Mouse (Mus musculus) adrenal gland, postnatal 25 days (tissue): ENCODE measurements at regions not wholly inside any gene's neighbourhood (a gene's known extent, or its start where the extent isn't known, plus 50 kb on each side); places are given as distances from the start of the nearest gene placed in this dataset.

ENCODE experiments used
- DNase-seq: peaks from one replicate; pipeline ENCODE4 v3.0.0; 2021; ENCODE audit warnings: mixed read lengths

DNA sequence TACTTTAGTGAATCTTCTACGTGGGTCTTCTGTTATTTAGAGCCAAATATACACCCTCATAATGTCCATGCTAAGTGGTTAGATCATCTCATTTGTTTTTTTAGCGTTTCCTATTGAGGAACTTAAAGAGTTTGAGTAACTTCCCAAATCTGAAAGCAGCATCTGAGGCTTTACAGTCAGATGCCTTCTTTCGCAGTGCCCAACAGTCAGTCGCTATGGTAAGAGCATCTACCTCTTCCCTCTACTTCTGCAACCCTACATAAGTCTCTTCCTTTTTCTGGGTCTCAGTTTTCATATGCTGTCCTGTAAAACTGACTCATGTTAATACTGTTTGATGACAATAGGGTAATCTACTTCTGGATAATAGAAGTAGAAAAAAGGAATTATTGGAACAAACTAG, 146.8 kb downstream of the Ktn1 start:
- DNase-seq = no peak

DNA sequence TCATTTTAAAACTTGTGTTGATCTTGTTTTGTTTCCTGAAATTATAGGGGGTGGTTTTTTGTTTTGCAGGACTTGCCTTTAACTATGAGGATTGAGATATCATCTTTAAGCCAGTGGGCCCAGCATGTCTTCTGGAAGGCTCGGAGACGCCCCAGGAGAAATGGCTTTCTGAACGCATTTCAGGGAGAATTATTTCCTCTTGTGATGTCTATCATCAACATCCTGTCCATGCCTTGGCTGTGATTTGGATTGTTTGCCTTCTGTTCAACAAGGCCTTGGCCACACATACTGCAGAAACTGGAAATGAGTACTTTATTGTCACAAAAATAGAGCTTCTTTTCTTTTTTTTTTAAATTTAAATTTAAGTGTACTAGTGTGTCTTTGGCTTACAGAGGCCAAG, 150.0 kb downstream of the Ktn1 start:
- DNase-seq = no peak

DNA sequence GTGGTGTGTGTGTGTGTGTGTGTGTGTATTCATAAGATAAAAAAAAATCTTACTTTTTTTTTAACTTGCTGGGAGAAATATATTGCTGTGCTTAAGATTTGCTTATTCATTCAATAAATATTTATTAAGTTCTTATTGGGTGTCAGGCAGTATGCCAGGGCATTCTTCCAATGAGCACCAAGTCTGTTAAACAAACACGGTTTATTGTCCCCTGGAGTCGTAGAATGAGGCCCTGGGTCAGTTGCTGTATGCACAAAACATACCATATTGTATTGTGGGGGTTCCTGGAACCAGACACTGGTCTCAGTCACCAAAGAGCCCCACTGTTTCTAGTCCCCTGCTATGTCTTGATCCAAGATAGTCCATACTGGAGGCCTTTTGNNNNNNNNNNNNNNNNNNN, 151.3 kb downstream of the Ktn1 start:
- DNase-seq = no peak

DNA sequence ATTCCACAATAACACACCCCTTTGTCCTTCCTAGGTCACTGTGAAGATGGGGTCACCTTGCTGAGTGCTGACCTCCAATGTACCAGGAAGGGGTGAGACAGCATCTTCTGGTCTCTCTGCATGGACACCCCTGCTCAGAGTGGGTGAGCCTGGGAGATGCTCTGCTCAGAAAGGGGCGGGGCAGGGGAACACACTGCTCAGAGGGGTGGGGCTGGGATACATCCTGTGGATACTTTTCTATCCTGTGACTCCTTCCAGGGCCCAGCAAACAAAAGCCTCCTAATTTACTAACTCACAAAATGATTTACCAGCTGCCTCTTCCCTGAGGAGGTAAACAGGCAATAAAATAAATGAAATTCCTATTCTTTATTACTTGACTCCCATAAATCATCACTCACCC, 157.0 kb downstream of the Ktn1 start:
- DNase-seq = no peak

DNA sequence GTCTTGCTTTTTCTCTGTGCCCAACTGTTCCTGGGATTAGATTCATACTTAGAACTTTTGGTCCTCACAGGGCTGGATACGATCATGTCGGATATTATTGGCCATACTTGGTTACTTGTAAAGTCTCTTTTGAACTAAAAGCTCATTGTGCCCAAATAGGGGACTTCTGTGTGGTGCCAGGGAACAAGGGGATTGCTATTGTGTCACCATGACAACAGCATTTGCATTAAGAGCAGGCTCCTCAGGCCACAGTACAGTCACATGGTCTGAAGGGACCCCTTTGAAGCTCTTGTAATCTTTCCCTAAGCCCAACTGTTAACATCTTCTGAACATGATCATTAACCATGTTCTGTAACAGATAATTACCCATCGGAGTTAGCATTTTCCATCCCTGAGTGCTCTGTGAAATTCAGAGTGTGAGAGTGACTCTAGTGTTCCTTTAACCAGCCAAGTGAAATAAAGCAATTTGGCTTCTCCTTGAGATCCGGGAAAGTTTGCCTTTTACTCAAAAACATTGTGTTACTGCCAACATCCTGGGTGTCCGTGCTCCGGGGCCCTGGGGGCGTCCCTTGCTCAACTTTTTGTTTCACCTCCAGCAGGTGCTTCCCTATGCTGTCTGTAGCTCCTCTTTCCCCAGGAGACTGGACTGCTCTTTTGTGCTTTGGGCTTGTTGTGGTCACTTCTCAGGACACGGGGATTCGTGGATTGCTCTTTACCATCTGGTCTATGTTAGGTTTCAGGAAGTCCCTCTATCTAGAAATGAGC, 157.7 kb downstream of the Ktn1 start:
- no peak for DNase-seq

DNA sequence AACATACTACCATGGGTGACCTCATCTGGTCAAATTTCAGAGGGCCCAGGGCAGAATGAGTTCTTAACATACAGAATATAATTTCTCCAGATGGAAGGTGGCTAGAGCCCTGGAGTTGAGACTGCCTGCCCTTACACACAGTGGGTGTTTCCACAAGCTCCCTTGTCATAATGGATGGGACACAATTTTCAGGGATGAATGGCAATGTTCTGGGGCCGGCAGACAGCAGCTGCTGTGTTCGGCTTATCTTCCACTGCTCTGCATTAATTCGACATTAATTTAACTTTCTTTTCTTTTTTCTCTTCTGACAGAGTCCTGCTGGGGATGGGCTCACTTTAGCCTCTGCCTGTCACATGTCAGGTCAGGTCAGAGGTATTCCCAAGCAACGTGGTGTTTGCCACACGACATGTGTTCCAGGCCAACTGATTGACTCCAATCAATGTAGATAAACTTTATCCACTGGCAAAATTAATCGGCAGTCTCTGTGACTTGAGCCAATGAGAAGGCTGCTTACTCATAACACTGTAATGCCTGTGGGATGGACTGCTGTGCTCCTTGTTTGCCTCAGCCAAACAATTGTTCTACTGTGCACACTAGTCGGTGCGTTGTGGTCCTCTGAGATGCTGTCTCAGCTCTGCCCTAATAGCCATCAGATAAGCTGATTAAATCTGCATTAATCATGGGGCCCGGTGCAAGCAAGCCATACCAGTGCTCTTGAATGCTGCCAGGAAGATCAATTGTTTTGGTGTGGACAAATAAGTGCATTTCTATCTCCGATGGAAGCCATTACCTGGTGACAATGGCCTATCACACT, 160.1 kb downstream of the Ktn1 start:
- no peak for DNase-seq

DNA sequence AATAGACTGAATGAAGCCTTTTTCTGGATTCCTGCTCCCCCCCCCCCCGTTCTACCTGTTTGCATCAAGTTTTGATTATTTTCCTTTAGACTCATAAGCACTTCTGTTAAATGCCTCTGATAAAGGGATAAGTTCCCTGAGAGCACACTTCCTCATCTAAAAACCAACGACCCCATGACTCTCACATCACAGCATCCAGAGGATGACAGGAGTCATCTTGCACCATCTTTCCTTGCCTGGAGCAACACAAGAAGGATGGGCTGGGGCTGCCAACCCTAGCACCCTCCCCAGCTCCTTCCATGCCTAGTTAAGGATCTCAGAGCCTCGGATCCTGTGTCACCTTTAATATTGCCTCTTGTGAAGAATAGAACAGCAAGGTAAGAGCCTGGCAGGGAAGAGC, 170.0 kb downstream of the Ktn1 start:
- no peak for DNase-seq

DNA sequence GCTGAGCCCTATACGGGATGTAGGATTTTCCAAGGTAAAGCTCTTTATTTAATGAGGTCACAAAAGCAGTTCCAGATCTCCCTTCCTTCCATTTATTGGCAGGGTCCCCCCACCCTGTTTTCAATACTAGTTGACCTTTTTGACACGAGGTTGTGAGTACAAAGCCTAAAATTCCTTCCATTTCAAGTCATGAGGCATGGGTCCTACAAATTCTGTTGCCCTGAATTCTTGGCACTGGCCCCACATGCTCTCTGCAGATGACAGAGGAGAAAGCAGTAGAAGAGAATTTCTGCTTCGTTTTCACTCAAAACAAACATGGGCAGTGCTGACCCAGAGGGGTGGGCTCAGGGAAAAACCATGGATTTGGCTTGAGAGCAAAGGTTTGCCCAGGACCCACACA, 170.4 kb downstream of the Ktn1 start:
- DNase-seq = no peak

DNA sequence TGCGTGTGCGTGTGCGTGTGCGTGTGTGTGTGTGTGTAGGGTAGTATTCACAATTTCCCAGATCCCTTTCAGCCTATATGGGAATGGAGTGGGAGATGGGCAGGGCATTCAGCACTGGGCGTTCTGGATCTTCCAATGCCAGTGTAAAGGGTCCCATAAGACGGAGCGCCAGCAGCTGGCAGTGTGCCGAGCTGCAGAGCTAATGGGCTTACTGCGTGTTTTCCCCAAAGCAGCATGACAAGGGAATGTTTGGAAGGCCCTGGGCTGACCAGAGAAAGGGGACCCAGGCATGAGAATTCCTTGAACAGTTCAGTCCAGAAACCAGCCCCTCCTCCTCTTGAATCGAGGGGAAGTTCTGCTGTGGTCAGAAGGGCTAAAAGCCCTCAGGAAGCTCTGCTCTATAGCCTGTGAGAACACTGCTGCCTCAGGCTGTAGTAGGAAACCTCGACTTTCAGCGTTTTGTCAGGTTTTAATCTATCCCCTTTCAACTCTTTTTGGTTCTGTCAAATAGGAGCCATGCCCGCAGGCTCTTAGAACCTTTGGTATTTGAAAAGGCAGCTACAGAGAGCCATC, 172.4 kb downstream of the Ktn1 start:
- DNase-seq = no peak

DNA sequence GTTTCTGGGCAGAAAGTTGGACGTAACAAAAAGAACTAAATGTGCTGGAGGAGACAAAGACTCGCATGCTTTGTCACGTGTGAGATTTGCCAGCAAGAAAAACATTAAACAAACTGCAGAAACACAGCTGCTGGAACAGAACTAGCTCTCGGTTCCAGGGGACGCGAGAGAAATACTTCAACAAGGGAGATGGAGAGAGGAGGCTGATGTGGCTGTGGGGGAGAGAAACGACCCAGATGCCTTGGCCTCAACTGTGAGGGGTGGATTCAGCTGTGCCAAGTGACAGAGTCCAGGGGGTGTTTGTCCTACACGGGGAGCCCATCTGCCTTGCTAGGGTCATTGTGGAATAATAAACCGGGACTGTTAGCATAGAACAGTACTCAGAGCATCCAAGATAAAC, 174.9 kb downstream of the Ktn1 start:
- DNase-seq = no peak

DNA sequence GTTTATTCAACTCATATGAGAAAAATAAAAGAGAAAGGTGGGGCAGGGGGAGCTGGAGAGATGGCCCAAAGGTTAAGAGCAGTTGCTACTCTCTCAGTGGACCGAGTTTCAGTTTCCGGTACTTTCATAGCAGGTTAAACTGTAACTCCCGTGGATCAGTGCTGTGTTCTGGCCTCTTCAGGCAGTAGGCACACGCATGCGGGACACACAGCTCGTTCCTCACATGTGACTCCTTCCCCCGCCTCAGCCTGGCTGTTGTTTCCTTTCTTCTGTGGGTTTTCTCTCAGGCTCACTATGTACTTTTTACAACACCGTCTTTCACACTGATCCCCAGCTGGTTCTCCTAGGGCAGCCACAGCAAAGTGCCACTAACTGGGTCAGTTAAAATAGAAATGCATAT, 175.4 kb downstream of the Ktn1 start:
- DNase-seq = no peak

DNA sequence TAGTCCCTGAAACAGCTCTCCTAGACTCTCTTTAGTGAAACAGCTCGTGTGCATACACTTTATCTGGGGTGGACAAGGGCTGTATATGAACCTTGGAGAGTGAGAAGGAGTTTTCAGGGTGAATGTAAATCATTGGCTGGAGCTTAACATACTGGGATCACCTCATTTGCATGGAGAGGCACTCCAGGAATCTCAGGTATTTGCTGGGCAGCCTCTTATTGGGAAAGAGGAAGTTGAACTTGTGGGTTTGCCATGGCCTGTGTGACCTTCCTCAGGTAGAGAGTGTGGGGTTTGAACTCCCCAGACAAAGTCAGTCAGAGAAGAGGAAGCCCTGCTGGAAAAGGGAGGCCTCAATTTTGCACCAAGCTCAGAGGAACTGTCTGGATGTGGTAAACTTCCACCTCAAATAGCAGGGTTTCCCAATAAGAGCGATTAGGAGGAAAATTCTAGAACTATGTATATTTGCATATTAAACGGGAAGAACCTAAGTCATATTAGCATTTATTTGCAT, 177.3 kb downstream of the Ktn1 start:
- DNase-seq = no peak

DNA sequence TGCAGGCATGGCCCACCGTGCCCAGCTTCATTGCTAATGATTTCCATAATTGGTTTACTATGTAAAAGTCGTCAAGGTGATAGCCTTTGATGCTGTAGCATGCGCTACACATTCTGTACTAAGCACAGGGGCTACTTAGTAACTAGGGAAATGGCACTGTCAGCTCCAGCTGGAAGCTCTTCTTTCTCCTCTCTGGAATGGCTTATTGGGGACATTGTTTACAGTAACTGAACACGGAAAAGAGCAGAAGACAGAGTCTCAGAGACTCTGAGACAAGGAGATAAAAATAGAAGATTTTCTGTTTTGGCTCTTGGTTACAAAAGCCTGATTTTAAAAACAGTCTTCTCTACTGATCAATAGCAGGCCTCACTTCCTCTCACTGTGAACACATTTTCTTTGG, 178.3 kb downstream of the Ktn1 start:
- no peak for DNase-seq

DNA sequence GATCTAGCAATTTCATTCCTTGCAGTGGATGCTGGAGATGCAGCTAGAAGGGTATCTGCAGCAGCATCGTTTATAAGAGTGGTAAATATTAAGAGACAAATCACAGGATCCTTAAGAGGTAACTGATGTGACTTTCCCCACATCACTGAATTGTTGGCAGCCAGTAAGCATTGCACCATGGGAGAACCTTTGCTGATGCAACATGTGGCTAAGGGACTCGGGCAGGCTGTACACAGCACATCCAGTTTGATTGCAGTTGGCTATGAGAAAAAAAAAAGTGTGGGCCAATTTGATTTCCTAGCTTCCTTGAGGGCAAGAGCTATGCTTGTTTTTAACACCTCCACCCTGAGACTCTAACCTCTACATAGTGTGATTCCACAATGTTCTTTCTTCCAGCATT, 179.4 kb downstream of the Ktn1 start:
- no peak for DNase-seq

DNA sequence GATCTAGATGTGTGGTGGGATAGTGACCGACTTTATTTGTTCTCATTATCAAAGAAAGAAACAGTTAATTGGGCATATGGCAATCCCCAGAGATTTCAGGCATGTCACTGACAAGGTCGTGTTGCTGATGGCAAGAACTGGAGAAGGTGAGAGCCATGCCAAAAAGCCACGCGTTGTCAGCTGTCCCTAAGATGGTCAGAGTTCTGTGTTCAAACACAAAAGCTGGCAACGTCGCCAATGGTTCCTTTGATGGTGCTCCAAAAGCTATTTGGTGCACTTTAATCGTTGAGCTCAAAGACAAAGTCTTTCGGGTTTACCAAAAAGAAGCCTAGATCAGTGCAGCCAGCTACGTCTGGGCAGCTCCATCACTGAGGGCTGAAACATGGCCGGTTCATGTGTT, 185.4 kb downstream of the Ktn1 start:
- no peak for DNase-seq

DNA sequence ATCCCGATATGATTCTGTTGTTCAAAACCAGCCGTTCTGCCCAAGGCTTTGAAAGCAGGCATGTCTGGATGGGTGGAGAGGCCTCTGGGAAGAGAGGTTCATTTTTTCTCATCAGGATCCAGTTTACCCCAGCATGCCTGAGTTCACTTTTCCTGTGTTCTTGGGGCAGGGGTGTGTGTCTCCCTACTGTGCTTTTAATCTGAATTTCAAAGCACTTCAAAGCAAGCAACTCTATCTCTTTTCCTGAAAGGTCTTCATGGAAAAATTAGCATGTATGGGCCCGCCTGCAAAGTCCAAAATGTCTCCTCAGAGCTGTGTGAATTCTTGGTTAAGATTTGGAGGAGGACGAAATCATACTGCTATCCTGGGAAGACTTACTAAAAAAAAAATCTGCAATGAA, 187.2 kb downstream of the Ktn1 start:
- DNase-seq = no peak

DNA sequence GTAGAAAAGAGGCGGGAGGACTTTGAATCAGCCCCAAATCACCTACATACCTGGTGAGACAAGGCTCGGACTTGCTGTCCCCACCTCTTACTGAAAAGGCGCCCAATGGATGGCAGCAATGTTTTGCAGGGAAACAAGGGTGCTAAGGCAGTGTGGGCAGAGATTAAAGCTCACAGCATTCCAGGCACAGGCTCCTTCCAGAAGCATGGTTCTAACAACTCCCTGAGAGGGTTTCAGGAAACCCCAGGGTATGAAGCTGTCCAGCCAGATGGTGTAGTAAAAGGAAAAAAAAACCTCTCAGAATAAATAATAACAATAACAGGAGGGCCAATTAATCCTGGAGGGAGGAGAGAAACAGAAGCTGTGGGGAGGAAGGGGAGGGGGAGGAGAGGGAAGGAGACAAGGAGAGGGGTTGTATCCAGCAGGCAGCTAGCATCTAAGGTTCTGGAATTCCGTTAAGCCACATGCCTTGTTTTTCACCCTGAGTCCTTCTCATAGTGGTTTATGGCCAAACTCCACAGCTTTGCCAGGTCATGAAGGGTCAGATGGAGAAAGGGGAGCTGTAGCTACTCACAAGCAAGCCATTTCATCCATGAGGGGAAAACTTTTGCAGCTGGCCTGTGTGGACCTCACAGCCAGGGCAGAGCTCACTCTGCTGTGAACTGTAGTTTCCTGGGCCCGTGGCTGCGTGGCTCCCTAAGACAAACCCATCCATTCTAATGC, 191.4 kb downstream of the Ktn1 start:
- no peak for DNase-seq

DNA sequence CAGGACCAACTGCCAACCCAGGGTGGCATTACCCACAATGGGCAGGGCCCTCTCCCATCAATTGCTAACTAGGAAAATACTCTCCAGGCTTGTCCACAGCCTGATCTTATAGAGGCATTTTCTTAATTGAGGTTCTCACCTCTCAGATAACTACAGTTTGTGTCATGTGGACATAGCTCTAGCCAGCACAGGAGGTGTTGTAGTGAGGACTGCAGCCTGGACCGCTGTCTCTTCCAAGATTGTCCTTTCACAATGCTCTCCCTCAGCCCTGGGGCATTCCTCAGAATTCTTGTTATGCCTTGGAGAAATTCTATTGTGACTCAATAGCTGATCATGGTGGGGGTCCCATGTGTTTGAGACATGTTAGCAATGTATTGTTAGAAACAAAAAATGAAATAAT, 196.1 kb downstream of the Ktn1 start:
- DNase-seq = no peak

DNA sequence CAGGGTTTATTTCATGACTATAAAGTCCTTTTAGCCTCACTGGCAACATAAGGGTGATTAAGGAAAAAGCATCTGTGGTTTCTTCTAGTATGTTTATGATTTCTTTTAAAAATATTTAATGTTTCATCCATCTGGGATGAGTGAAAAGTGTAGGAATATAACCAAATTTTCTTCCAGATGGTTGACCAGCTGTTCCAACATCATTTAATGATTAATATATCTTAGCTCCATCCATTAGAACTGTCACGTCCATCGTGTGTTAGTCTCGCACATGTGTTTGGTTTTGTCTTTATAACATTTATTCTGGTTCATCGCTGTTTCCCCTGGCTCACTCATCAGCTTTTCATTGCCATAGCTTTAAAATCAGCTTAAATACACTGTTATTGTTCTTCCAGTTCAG, 200.6 kb downstream of the Ktn1 start:
- no peak for DNase-seq

DNA sequence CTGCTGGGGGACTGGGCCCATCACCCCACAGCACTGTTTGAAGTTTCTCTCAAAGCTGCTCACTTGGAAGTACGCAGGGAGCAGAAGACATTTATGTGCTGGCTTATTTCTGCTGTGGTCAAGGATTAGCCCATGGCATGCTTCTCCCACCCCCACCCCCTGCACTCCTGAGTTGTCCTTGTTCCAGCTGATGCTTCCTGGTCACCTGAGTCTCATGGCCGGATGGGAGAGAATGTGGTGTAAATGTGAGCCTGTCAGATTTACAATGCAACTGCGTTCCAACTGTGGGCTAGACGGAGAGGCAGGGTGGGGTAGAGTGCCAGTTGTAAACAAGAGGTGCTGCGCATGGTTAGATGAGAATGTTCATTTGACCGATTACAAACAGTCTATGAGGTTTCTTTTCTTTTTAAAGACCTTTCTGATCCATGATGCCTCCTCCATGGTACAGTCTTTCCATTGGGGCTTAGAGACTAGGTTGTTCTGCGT, 208.1 kb downstream of the Ktn1 start:
- DNase-seq = no peak

DNA sequence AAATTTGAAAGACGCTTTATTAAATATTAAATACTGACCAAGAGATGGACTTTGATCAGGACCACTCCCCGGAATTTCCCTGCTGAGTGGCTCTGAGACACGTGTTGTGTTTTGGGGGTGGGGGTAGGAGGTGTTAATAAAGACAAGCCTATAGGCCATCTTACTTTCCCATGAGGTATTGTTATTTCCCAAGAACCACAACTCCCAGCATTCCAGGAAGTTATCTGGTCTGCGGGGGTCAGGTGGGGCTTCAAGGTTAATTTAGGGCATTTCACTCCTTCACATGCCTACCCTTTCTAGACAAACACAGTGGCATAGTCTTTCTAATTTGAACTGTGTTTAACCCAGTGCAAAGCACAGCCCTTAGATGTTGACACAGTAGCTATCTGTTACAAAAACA, 209.0 kb downstream of the Ktn1 start:
- DNase-seq = no peak

DNA sequence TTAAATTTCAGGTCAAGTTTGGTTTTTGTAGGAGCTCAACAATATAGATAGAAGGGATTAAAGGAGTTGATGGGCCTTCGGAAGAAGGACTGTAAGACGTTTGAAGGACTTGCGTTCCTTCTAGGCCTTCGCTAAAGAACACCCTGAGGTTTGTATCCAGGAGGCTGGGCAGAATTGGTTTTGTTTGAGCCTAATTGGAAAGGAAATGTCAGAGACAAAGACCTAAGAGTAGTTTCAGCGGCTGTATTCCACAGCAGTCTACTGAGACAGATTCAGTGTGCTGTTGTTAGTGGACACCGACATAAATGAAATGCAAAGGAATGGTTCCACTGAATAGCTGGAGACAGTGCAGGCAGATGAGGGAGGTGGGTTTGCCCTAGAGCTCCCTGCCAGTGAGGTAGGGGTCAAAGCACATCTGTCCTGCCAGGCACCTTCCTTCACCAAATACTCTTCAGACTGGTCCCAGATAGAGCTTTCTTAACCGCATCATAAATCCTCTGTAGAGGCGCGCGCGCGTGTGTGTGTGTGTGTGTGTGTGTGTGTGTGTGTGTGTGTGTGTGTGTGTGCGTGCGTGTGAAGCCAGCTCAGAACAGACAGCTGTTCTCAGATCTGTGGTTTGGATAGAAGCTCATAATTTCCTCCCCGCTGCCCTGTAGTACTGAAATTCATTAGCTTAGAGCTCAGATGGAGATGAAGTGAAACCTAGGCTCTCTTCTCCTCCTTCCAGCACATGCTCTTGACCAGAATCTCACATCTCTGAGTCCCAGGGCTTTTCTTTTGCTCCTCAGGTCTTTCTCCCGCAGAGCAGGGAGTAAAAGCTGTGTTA, 209.7 kb downstream of the Ktn1 start:
- DNase-seq = no peak
